14 mouse cellular contexts compared by ENCODE assay signal in genomic region chr5:136935905-136936695, GRCm38 (mm10). TPM values are rescaled to one million over a fixed set of nuclear protein-coding genes. Genes with fewer than 3 reads are reported as not detected.
DNase-seq lines count a peak whose midpoint lies in the region; ATAC-seq and TF ChIP-seq lines count a peak whose summit lies in the region.
"Had no signal": no experiment of that assay in that cellular context is flagged by ENCODE, and none has a peak within 500 bp of the region (broad histone marks: within the 10 kb centered on the region; RNA-seq: fewer than 3 reads in every experiment).

No protein-coding gene starts in this region.

- peak; percentile 49 for TF ChIP-seq CTCF in hindbrain, postnatal 0 days (IDR thresholded peaks at IDR 0.05; ENCODE audit: low read depth)
- peak; percentile 66 for TF ChIP-seq CTCF in stomach, postnatal 0 days (IDR thresholded peaks at IDR 0.05; ENCODE audit: low read depth)

- TF ChIP-seq EP300 in stomach, postnatal 0 days (optimal IDR thresholded peaks at IDR 0.05), result no peak

- 75% methylated on average over 7 of the region's 7 CpGs for WGBS in hindbrain, postnatal 0 days
- 73% methylated on average over 7 of the region's 7 CpGs for WGBS in hindbrain, embryonic 12.5 days
- 68% methylated on average over 7 of the region's 7 CpGs for WGBS in stomach, postnatal 0 days

- no peak overlapping the region for H3K27ac ChIP-seq in hindbrain, postnatal 0 days
- no peak overlapping the region for H3K27ac ChIP-seq in hindbrain, embryonic 12.5 days
- H3K27ac ChIP-seq in stomach, postnatal 0 days (replicated peaks), result no peak overlapping the region
- H3K27ac ChIP-seq: limb, embryonic 15.5 days had no signal

- no peaks in the 10 kb centered on the region for H3K27me3 ChIP-seq in hindbrain, postnatal 0 days (ENCODE audit: insufficient read depth, low read length)
- no peaks in the 10 kb centered on the region for H3K27me3 ChIP-seq in hindbrain, embryonic 12.5 days
- H3K27me3 ChIP-seq in stomach, postnatal 0 days (ENCODE audit: control insufficient read depth, insufficient read depth, low read length), result no peaks in the 10 kb centered on the region
- H3K27me3 ChIP-seq: limb, embryonic 15.5 days had no signal

- H3K4me1 ChIP-seq in hindbrain, postnatal 0 days (ENCODE audit: insufficient read depth, low read length), result no peaks in the 10 kb centered on the region
- H3K4me1 ChIP-seq in hindbrain, embryonic 12.5 days, result no peaks in the 10 kb centered on the region
- no peaks in the 10 kb centered on the region for H3K4me1 ChIP-seq in stomach, postnatal 0 days (replicated peaks; ENCODE audit: control insufficient read depth, insufficient read depth)
- H3K4me1 ChIP-seq: limb, embryonic 15.5 days had no signal

- H3K9ac ChIP-seq in hindbrain, postnatal 0 days (replicated peaks; ENCODE audit: low read length), result no peak overlapping the region
- H3K9ac ChIP-seq in hindbrain, embryonic 12.5 days, result no peak overlapping the region
- H3K9ac ChIP-seq in stomach, postnatal 0 days (ENCODE audit: low read length), result no peak overlapping the region
- H3K9ac ChIP-seq: limb, embryonic 15.5 days had no signal

- no peak overlapping the region for H3K4me2 ChIP-seq in hindbrain, postnatal 0 days (ENCODE audit: low read depth, low read length)
- no peak overlapping the region for H3K4me2 ChIP-seq in hindbrain, embryonic 12.5 days (replicated peaks)
- H3K4me2 ChIP-seq in stomach, postnatal 0 days (replicated peaks; ENCODE audit: low read depth), result no peak overlapping the region
- H3K4me2 ChIP-seq: limb, embryonic 15.5 days had no signal

- no peak for DNase-seq in hindbrain, postnatal 0 days (ENCODE audit: low spot score)
- DNase-seq in thymus, postnatal 4 days, result peak; percentile 58
- DNase-seq in thymus, adult 18-20 months, result no peak
- peak; percentile 29 to 69 for DNase-seq in kidney, postnatal 36 days
- no peak for DNase-seq in stomach, postnatal 0 days (ENCODE audit: low spot score)
- no peak for DNase-seq in right cerebral cortex, postnatal 14 days
- DNase-seq in spleen, postnatal 36 days (ENCODE audit: low spot score in 2 of 2), result no peak
- DNase-seq: cerebellum, adult 11 months; heart, adult 18-20 months; thymus, postnatal 36 days had no signal

- H3K36me3 ChIP-seq in hindbrain, postnatal 0 days (ENCODE audit: insufficient read depth, low read length), result no peaks in the 10 kb centered on the region
- H3K36me3 ChIP-seq in hindbrain, embryonic 12.5 days, result no peaks in the 10 kb centered on the region
- H3K36me3 ChIP-seq in stomach, postnatal 0 days (ENCODE audit: control insufficient read depth, insufficient read depth, low read length), result no peaks in the 10 kb centered on the region
- H3K36me3 ChIP-seq: limb, embryonic 15.5 days had no signal

- ATAC-seq in hindbrain, postnatal 0 days, result no peak
- ATAC-seq in hindbrain, embryonic 12.5 days (ENCODE audit: low FRiP score), result no peak
- ATAC-seq in stomach, postnatal 0 days (ENCODE audit: low FRiP score, low TSS enrichment), result no peak

- no peaks in the 10 kb centered on the region for H3K9me3 ChIP-seq in hindbrain, postnatal 0 days (ENCODE audit: low read length)
- no peaks in the 10 kb centered on the region for H3K9me3 ChIP-seq in hindbrain, embryonic 12.5 days (replicated peaks)
- H3K9me3 ChIP-seq in stomach, postnatal 0 days (ENCODE audit: control insufficient read depth, low read length), result no peaks in the 10 kb centered on the region
- H3K9me3 ChIP-seq: limb, embryonic 15.5 days had no signal

- H3K4me3 ChIP-seq in hindbrain, postnatal 0 days (ENCODE audit: low read length), result no peak overlapping the region
- no peak overlapping the region for H3K4me3 ChIP-seq in hindbrain, embryonic 12.5 days
- no peak overlapping the region for H3K4me3 ChIP-seq in stomach, postnatal 0 days (ENCODE audit: low read depth, low read length)
- H3K4me3 ChIP-seq: erythroblast, embryonic 14.5 days; limb, embryonic 15.5 days; myocyte had no signal

RNA-seq across cellular contexts. Expression of gene Fis1, which starts 17.0 kb away (rescaled TPM):
- total RNA-seq in hindbrain, postnatal 0 days (2014; rRNA removed), result 174 and 195 TPM in 2 replicates
- polyA plus RNA-seq in hindbrain, postnatal 0 days (2015; fragmentation: Nextera tagmentation; extraction: Ambion mirVana), result 403 and 416 TPM in 2 replicates
- 294 and 324 TPM in 2 replicates for polyA plus RNA-seq in hindbrain, embryonic 12.5 days (2016; fragmentation: Nextera tagmentation; extraction: Ambion mirVana)
- 255 and 270 TPM in 2 replicates for polyA plus RNA-seq in stomach, postnatal 0 days (2015; fragmentation: Nextera tagmentation; extraction: Ambion mirVana)

RNA-seq across cellular contexts. Expression of gene Ift22, which starts 28.1 kb away (rescaled TPM):
- total RNA-seq in hindbrain, postnatal 0 days (2014; rRNA removed), result 18.4 and 20.1 TPM in 2 replicates
- 119 and 123 TPM in 2 replicates for polyA plus RNA-seq in hindbrain, postnatal 0 days (2015; fragmentation: Nextera tagmentation; extraction: Ambion mirVana)
- polyA plus RNA-seq in hindbrain, embryonic 12.5 days (2016; fragmentation: Nextera tagmentation; extraction: Ambion mirVana), result 94.9 and 106 TPM in 2 replicates
- polyA plus RNA-seq in stomach, postnatal 0 days (2015; fragmentation: Nextera tagmentation; extraction: Ambion mirVana), result 26.1 and 28.4 TPM in 2 replicates

RNA-seq across cellular contexts. Expression of gene Cldn15, which starts 30.3 kb away (rescaled TPM):
- 0.40 TPM in 1 of 2 replicates, not detected in the other for total RNA-seq in hindbrain, postnatal 0 days (2014; rRNA removed)
- polyA plus RNA-seq in hindbrain, postnatal 0 days (2015; fragmentation: Nextera tagmentation; extraction: Ambion mirVana), result 0.24 TPM in 1 of 2 replicates, not detected in the other
- polyA plus RNA-seq in hindbrain, embryonic 12.5 days (2016; fragmentation: Nextera tagmentation; extraction: Ambion mirVana), result 0.25 and 0.28 TPM in 2 replicates
- polyA plus RNA-seq in stomach, postnatal 0 days (2015; fragmentation: Nextera tagmentation; extraction: Ambion mirVana), result 5.1 and 6.8 TPM in 2 replicates

RNA-seq across cellular contexts. Expression of gene Plod3, which starts 50.7 kb away (rescaled TPM):
- 58.8 and 63.5 TPM in 2 replicates for total RNA-seq in hindbrain, postnatal 0 days (2014; rRNA removed)
- 25.2 and 28.7 TPM in 2 replicates for polyA plus RNA-seq in hindbrain, postnatal 0 days (2015; fragmentation: Nextera tagmentation; extraction: Ambion mirVana)
- 43.3 and 44.7 TPM in 2 replicates for polyA plus RNA-seq in hindbrain, embryonic 12.5 days (2016; fragmentation: Nextera tagmentation; extraction: Ambion mirVana)
- 16.4 and 17.2 TPM in 2 replicates for polyA plus RNA-seq in stomach, postnatal 0 days (2015; fragmentation: Nextera tagmentation; extraction: Ambion mirVana)

RNA-seq across cellular contexts. Expression of gene Znhit1, which starts 51.7 kb away (rescaled TPM):
- total RNA-seq in hindbrain, postnatal 0 days (2014; rRNA removed), result 68.1 and 84.1 TPM in 2 replicates
- 140 and 143 TPM in 2 replicates for polyA plus RNA-seq in hindbrain, postnatal 0 days (2015; fragmentation: Nextera tagmentation; extraction: Ambion mirVana)
- polyA plus RNA-seq in hindbrain, embryonic 12.5 days (2016; fragmentation: Nextera tagmentation; extraction: Ambion mirVana), result 101 and 103 TPM in 2 replicates
- polyA plus RNA-seq in stomach, postnatal 0 days (2015; fragmentation: Nextera tagmentation; extraction: Ambion mirVana), result 81.0 and 89.1 TPM in 2 replicates

Comparison
In these comparisons a context has a peak if more than half of its experiments do, and no peak if none do; other contexts are left out.
1. DNase-seq: peak in thymus, postnatal 4 days (single experiment) and kidney, postnatal 36 days (2 of 2); none in hindbrain, postnatal 0 days (single experiment), thymus, adult 18-20 months (0 of 2), stomach, postnatal 0 days (single experiment), right cerebral cortex, postnatal 14 days (single experiment) and spleen, postnatal 36 days (0 of 2).